Mouse (Mus musculus): Measurements from ENCODE around the gene Cracr2a. TPM values are rescaled to one million over a fixed set of nuclear protein-coding genes. Genes with fewer than 3 reads are reported as not detected.

Cracr2a gene
- polyA plus RNA-seq, 2 experiments, result 1.3 to 1.4 TPM

DNA sequence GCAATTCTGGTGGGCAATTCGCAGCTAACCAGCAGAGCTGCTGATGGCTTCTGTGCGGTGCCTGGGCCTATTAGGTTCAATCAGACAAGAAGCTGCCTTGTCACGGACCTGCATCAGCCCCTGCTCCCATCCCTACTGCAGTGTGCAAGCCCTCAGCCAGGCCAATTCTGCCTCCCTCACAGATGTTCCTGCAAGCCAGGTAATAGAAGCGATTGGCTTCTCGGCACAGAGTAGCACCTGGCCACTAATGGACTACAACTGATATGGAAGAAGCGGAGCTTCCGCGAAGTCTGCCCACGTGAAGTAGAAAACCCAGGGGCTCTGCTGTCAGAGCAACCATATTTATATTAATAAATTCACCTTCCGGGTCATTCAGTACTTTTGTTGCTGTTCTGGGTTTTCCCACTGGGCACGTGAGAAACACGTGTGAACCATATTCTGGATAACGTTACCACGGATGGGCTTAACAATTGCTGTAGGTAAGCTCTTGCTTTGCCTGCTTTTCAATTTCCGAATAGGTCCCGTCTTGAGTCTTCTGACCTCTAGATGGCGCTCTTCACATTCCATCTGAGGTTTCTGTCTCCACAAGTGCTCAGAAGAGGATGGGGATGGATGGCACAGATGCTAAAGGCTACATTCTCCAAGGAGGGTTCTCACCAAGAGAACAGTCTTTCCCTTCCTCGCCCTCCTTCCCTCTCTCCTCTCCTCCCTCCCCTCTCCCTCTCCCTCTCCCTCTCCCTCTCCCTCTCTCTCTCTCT lies 19.3 kb upstream of the Cracr2a start:
- H3K9me3 ChIP-seq (ENCODE audit: control insufficient read depth, low read length), result no peaks in the 10 kb centered on the region
- no peak overlapping the region for H3K27ac ChIP-seq (replicated peaks; ENCODE audit: low read depth, low read length)
- no peaks in the 10 kb centered on the region for H3K36me3 ChIP-seq (ENCODE audit: control insufficient read depth, insufficient read depth, low read length)
- no peak for TF ChIP-seq POLR2A (IDR thresholded peaks at IDR 0.05; ENCODE audit: borderline replicate concordance, extremely low read depth, insufficient read depth, insufficient read length)
- no peak overlapping the region for H3K4me2 ChIP-seq (replicated peaks; ENCODE audit: low read depth, low read length, severe bottlenecking)
- H3K27me3 ChIP-seq (ENCODE audit: control insufficient read depth, insufficient read depth, low read length), result no peaks in the 10 kb centered on the region
- H3K4me3 ChIP-seq (replicated peaks; ENCODE audit: low read length), result no peak overlapping the region
- H3K9ac ChIP-seq (ENCODE audit: low read depth, low read length, severe bottlenecking), result no peak overlapping the region
- ATAC-seq (ENCODE audit: low FRiP score, low read depth) (peak; percentile 41; the same call in 1 of the 2 replicates), DNase-seq (ENCODE audit: low spot score) (peak; percentile 74)
- 33% methylated on average over 18 of the region's 18 CpGs for WGBS
- H3K4me1 ChIP-seq (ENCODE audit: control insufficient read depth, insufficient read depth, low read length), result peaks cover 3% of the 10 kb centered on the region; the same call in 1 of the 2 replicates

DNA sequence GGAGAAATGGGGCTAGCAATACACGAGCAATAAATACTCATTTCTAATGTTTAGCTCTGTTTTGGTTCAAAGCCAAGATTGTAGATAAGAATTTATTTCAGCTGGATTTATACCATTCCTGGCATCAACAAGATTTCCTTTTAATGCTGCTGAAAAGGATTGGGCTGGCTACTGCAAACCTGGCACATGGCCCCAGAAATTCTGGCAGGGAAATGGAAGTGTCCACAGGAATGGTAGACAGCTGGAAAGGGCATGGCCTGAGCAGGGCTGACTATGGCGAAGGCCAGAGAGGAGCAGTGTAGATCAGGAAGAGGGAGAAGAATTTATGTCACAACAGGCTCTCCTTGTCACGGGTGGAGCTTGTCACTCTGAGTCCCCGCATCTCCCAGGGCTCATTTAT lies 14.5 kb upstream of the Cracr2a start:
- Histone ChIP-seq H3K9ac (ENCODE audit: low read depth, low read length, severe bottlenecking) (no peak overlapping the region), H3K9me3 (ENCODE audit: control insufficient read depth, low read length) (no peaks in the 10 kb centered on the region), H3K27ac (replicated peaks; ENCODE audit: low read depth, low read length) (no peak overlapping the region), H3K27me3 (ENCODE audit: control insufficient read depth, insufficient read depth, low read length) (no peaks in the 10 kb centered on the region), H3K36me3 (ENCODE audit: control insufficient read depth, insufficient read depth, low read length) (no peaks in the 10 kb centered on the region), H3K4me3 (replicated peaks; ENCODE audit: low read length) (no peak overlapping the region), H3K4me2 (replicated peaks; ENCODE audit: low read depth, low read length, severe bottlenecking) (no peak overlapping the region), H3K4me1 (ENCODE audit: control insufficient read depth, insufficient read depth, low read length) (peaks cover 3% of the 10 kb centered on the region; the same call in 1 of the 2 replicates)
- WGBS, result 54% methylated on average over 4 of the region's 4 CpGs
- DNase-seq (ENCODE audit: low spot score) (peak; percentile 57), ATAC-seq (ENCODE audit: low FRiP score, low read depth) (no peak)
- no peak for TF ChIP-seq POLR2A (IDR thresholded peaks at IDR 0.05; ENCODE audit: borderline replicate concordance, extremely low read depth, insufficient read depth, insufficient read length)

DNA sequence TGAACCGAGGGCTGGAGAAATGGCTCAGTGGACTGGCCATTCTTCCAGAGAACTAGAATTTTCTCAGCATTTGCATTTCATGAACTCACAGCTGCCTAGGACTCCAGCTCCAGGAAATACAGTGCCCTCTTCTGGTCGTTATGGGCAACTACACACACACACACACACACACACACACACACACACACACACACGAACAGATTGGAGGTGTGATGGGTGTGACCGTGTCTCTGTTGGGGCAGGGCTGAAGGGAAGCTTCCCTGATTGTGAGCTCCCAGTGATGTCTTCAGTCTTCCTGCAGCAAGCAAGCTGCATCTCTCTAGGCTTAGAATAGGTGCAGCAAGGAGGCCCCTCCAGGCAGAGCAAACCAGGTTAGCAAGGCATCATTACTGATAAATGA lies 8.2 kb upstream of the Cracr2a start:
- Histone ChIP-seq H3K9ac (ENCODE audit: low read depth, low read length, severe bottlenecking) (no peak overlapping the region), H3K27me3 (ENCODE audit: control insufficient read depth, insufficient read depth, low read length) (no peaks in the 10 kb centered on the region), H3K4me2 (replicated peaks; ENCODE audit: low read depth, low read length, severe bottlenecking) (no peak overlapping the region), H3K4me3 (replicated peaks; ENCODE audit: low read length) (no peak overlapping the region), H3K9me3 (ENCODE audit: control insufficient read depth, low read length) (0 out of 2 replicates have a peak, but pooled peaks cover 4% of the 10 kb centered on the region), H3K4me1 (ENCODE audit: control insufficient read depth, insufficient read depth, low read length) (no peaks in the 10 kb centered on the region), H3K27ac (replicated peaks; ENCODE audit: low read depth, low read length) (no peak overlapping the region), H3K36me3 (ENCODE audit: control insufficient read depth, insufficient read depth, low read length) (no peaks in the 10 kb centered on the region)
- no peak for TF ChIP-seq POLR2A (IDR thresholded peaks at IDR 0.05; ENCODE audit: borderline replicate concordance, extremely low read depth, insufficient read depth, insufficient read length)
- no peak for ATAC-seq (ENCODE audit: low FRiP score, low read depth)
- 86% methylated on average over 4 of the region's 4 CpGs for WGBS
- DNase-seq (ENCODE audit: low spot score), result no peak

DNA sequence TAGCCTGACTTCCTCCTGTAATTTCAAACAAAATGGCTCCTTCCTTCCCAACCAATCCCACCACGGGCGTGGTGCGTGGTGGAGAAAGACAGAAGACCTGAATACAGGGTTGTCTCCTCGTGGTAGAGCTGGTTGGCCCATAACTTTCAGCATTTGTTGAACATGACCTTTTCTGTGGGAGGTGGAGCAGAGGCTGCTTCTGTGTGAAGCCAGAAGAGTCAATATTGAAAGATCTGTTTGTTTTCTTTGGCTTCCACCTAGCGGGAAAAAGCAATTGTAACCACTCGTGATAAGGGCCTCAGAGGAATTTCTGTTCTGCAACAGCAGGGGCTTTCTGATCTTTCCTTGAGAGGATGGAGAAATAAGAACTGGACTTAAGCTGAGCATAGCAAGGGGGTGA lies 5.6 kb upstream of the Cracr2a start:
- Histone ChIP-seq H3K4me3 (replicated peaks; ENCODE audit: low read length) (no peak overlapping the region), H3K4me1 (ENCODE audit: control insufficient read depth, insufficient read depth, low read length) (peaks cover under 1% of the 10 kb centered on the region; the same call in 1 of the 2 replicates), H3K9me3 (ENCODE audit: control insufficient read depth, low read length) (0 out of 2 replicates have a peak, but pooled peaks cover 4% of the 10 kb centered on the region), H3K36me3 (ENCODE audit: control insufficient read depth, insufficient read depth, low read length) (no peaks in the 10 kb centered on the region), H3K27me3 (ENCODE audit: control insufficient read depth, insufficient read depth, low read length) (no peaks in the 10 kb centered on the region), H3K4me2 (replicated peaks; ENCODE audit: low read depth, low read length, severe bottlenecking) (no peak overlapping the region), H3K27ac (replicated peaks; ENCODE audit: low read depth, low read length) (no peak overlapping the region), H3K9ac (ENCODE audit: low read depth, low read length, severe bottlenecking) (no peak overlapping the region)
- no peak for DNase-seq (ENCODE audit: low spot score)
- no peak for ATAC-seq (ENCODE audit: low FRiP score, low read depth)
- 69% methylated on average over 6 of the region's 6 CpGs for WGBS
- no peak for TF ChIP-seq POLR2A (IDR thresholded peaks at IDR 0.05; ENCODE audit: borderline replicate concordance, extremely low read depth, insufficient read depth, insufficient read length)

DNA sequence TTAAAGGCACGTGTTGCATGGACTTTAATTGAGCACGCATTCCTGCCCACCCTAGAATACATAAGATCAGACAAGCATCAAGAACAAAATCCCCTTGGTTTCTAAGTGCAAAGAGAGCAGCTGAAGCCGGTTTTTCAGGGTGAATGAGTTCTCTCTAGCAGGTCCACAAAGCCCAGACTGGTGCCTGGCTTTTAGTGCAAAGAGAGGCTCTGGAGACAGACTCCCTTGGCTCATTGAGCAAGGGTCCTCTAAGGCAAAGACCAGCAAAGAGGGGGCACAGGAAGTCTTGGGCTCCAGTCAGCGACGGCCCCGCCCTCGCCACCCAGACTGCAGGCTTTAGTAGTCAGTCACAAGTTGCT lies 287 bp upstream of the Cracr2a start:
- Histone ChIP-seq H3K27me3 (ENCODE audit: control insufficient read depth, insufficient read depth, low read length) (no peaks in the 10 kb centered on the region), H3K9ac (ENCODE audit: low read depth, low read length, severe bottlenecking) (peak overlapping the region; percentile 54), H3K36me3 (ENCODE audit: control insufficient read depth, insufficient read depth, low read length) (no peaks in the 10 kb centered on the region), H3K4me2 (replicated peaks; ENCODE audit: low read depth, low read length, severe bottlenecking) (peak overlapping the region; percentile 80), H3K4me3 (replicated peaks; ENCODE audit: low read length) (peak overlapping the region; percentile 48), H3K27ac (replicated peaks; ENCODE audit: low read depth, low read length) (no peak overlapping the region), H3K9me3 (ENCODE audit: control insufficient read depth, low read length) (no peaks in the 10 kb centered on the region), H3K4me1 (ENCODE audit: control insufficient read depth, insufficient read depth, low read length) (peaks cover 6% of the 10 kb centered on the region)
- DNase-seq (ENCODE audit: low spot score), result no peak
- WGBS, result 18% methylated on average over 3 of the region's 7 CpGs
- ATAC-seq (ENCODE audit: low FRiP score, low read depth), result no peak
- no peak for TF ChIP-seq POLR2A (IDR thresholded peaks at IDR 0.05; ENCODE audit: borderline replicate concordance, extremely low read depth, insufficient read depth, insufficient read length)
